Mouse (Mus musculus): ENCODE results near the gene Slc38a3. TPM values are rescaled to one million over a fixed set of nuclear protein-coding genes. Genes with fewer than 3 reads are reported as not detected.
A peak's percentile ranks its signal among the peaks of the same experiment; 100 is the strongest.

Slc38a3 gene
- polyA plus RNA-seq, 1 experiment from 2014 or later: 26.2 TPM

- Histone ChIP-seq H3K27ac (peak overlapping the region; percentile 70; the same call in 1 of the 2 replicates), H3K9ac (peak overlapping the region; percentile 74)
- WGBS: 97% methylated on average over 13 of the region's 13 CpGs
Observed at GRCm38 (mm10) chr9:107643544-107644214, 25.7 kb downstream of the Slc38a3 start.

DNA sequence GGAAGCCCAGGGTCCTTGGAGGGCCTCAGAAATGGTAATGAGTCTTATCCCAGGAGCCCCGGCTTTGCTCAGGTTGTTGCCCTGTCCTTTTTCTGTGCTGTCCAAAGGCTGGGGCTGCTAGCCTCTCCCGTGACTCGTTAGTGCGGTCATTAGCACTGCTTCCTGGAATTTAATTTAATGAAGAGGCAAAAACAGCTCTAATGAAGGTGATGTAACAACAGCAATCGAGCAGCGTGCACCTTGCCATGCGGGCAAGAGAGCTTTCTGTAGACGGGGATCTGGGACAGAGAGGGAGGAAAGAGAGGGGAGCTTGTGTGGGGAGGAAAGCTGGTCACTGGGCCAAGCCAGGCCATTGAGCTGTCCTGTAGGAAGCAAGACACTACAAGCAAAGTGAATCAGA, 27.7 kb downstream of the Slc38a3 start:
- Histone ChIP-seq H3K4me2 (no peak overlapping the region), H3K9ac (0 out of 2 replicates have a peak overlapping the region, but pooled peaks have one; percentile 39), H3K4me1 (replicated peaks) (peaks cover 40% of the 10 kb centered on the region), H3K36me3 (no peaks in the 10 kb centered on the region), H3K9me3 (no peaks in the 10 kb centered on the region), H3K27ac (no peak overlapping the region), H3K27me3 (0 out of 2 replicates have a peak, but pooled peaks cover 4% of the 10 kb centered on the region), H3K4me3 (no peak overlapping the region)
- no peak for ATAC-seq (ENCODE audit: low FRiP score)
- WGBS: 44% methylated on average over 8 of the region's 8 CpGs

More at GRCm38 (mm10) chr9:107643544-107644214, 25.7 kb downstream of the Slc38a3 start:
- Histone ChIP-seq H3K27me3 (0 out of 2 replicates have a peak, but pooled peaks cover 4% of the 10 kb centered on the region), H3K4me2 (peak overlapping the region; percentile 67), H3K4me3 (peak overlapping the region; percentile 41; the same call in 1 of the 2 replicates), H3K9me3 (no peaks in the 10 kb centered on the region), H3K36me3 (no peaks in the 10 kb centered on the region), H3K4me1 (replicated peaks) (peaks cover 26% of the 10 kb centered on the region)
- no peak for ATAC-seq (ENCODE audit: low FRiP score)

- no peak for ATAC-seq (ENCODE audit: low FRiP score)
- WGBS: 35% methylated on average over 8 of the region's 8 CpGs
- no peak overlapping the region for H3K4me2 ChIP-seq
- no peak overlapping the region for H3K9ac ChIP-seq
- H3K27me3 ChIP-seq: 0 out of 2 replicates have a peak, but pooled peaks cover 4% of the 10 kb centered on the region
- H3K4me3 ChIP-seq: no peak overlapping the region
- H3K36me3 ChIP-seq: no peaks in the 10 kb centered on the region
- H3K4me1 ChIP-seq (replicated peaks): peaks cover 52% of the 10 kb centered on the region
- H3K27ac ChIP-seq: no peak overlapping the region
- no peaks in the 10 kb centered on the region for H3K9me3 ChIP-seq
Observed at GRCm38 (mm10) chr9:107640257-107640772, 29.0 kb downstream of the Slc38a3 start.

- Histone ChIP-seq H3K27me3 (no peaks in the 10 kb centered on the region), H3K36me3 (no peaks in the 10 kb centered on the region), H3K4me2 (peak overlapping the region; percentile 36), H3K9ac (peak overlapping the region; percentile 9), H3K4me1 (replicated peaks) (peaks cover 64% of the 10 kb centered on the region), H3K4me3 (no peak overlapping the region), H3K9me3 (no peaks in the 10 kb centered on the region), H3K27ac (peak overlapping the region; percentile 89)
- peak; percentile 36 for ATAC-seq (ENCODE audit: low FRiP score)
- 12% methylated on average over 7 of the region's 7 CpGs for WGBS
Observed at GRCm38 (mm10) chr9:107637070-107637469, 32.3 kb downstream of the Slc38a3 start.

DNA sequence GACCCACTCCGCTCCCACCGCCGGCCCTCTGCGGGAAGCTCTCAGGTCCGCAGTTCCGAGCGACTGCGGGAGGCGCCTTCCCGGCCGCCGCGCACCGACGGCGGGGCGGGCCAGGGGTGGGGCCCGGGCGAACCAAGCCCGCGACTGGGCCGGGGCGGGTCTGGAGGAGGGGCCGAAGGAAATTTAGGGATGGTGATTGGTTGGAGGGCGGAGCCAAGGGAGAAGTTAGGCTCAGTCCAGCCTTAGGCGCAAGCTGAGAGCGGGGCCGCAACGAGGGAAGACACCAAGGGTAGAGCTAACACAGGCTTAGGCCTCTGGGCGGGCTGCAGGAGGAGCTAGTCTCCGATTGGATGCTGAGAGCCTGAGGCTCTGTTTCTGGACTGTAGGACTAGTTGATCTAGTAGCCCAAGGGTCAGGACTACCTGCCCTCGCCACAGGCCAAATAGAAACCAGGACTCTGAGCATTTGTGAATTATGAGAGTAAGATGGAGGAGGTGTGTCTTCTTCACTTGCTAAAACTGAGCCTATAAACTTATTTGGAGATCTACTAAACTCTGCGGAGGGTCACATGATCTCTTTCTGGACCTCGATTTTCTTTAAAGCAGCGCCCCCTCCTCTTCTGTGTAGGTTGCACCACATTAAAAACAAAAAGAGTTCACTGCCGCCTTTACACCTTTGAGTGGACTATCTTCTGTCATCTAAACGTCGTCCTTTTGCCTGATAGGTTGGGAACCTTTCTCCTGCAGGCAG, 33.9 kb downstream of the Slc38a3 start, which contains the start of gene Gnai2:
Gene Gnai2 (minus strand): TSS at position 89 of the 750 bp plus-strand sequence.
- peak within 1 kb of the TSS; percentile 84 for H3K4me3 ChIP-seq
- H3K4me2 ChIP-seq: peak within 1 kb of the TSS; percentile 95
- peak within 1 kb of the TSS; percentile 94 for H3K9ac ChIP-seq
- H3K27ac ChIP-seq: peak within 1 kb of the TSS; percentile 97
- H3K27me3 ChIP-seq: no peaks in the 10 kb centered on the region
- ATAC-seq (ENCODE audit: low FRiP score): peak; percentile 90
- H3K4me1 ChIP-seq (replicated peaks): peaks cover 71% of the 10 kb centered on the region
- H3K9me3 ChIP-seq: no peaks in the 10 kb centered on the region
- H3K36me3 ChIP-seq: no peaks in the 10 kb centered on the region
- WGBS: 1% methylated on average over 38 of the region's 38 CpGs

- 1% methylated on average over 35 of the region's 35 CpGs for WGBS
- peak overlapping the region; percentile 97 for H3K27ac ChIP-seq
- H3K4me2 ChIP-seq: peak overlapping the region; percentile 95
- no peak for ATAC-seq (ENCODE audit: low FRiP score)
- H3K27me3 ChIP-seq: no peaks in the 10 kb centered on the region
- no peaks in the 10 kb centered on the region for H3K36me3 ChIP-seq
- H3K9me3 ChIP-seq: no peaks in the 10 kb centered on the region
- peak overlapping the region; percentile 94 for H3K9ac ChIP-seq
- peaks cover 77% of the 10 kb centered on the region for H3K4me1 ChIP-seq (replicated peaks)
- H3K4me3 ChIP-seq: peak overlapping the region; percentile 84
Observed at GRCm38 (mm10) chr9:107634406-107635278, 34.7 kb downstream of the Slc38a3 start.

- Histone ChIP-seq H3K4me3 (peak overlapping the region; percentile 84), H3K36me3 (no peaks in the 10 kb centered on the region), H3K9me3 (no peaks in the 10 kb centered on the region), H3K9ac (peak overlapping the region; percentile 94), H3K4me1 (replicated peaks) (peaks cover 85% of the 10 kb centered on the region), H3K27me3 (no peaks in the 10 kb centered on the region), H3K27ac (peak overlapping the region; percentile 97), H3K4me2 (peak overlapping the region; percentile 95)
- 0% methylated on average over 15 of the region's 15 CpGs for WGBS
- no peak for ATAC-seq (ENCODE audit: low FRiP score)
Observed at GRCm38 (mm10) chr9:107633661-107634405, 35.5 kb downstream of the Slc38a3 start.

DNA sequence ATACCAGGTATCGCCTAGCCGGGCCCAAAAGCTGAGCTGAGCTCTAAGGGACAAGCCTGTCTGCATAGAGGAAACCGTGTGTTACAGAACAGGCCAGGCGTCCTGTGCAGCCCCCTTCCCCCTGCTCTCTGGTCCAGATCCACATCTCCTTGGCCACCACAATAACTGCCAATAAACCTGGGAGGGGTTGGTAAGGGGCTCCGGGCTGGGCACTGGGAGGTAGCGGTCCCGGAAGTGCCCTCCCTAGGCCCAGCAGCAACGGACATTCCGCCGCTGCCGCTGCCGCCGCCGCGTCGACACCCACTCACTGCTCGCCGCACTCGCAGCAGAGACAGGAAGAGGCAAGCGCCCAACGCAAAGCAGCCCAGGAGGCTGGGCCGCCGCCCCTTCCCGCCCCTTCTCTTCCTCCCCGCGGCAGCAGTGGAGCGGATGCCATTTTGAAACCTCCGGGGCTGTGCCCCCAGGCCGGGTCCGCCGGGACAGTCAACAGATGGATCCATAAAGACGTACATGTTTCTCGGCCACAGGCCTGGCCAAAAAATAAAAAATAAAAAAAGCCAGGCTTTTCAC, 36.2 kb downstream of the Slc38a3 start:
- Histone ChIP-seq H3K4me3 (peak overlapping the region; percentile 84), H3K36me3 (no peaks in the 10 kb centered on the region), H3K9ac (peak overlapping the region; percentile 94), H3K27me3 (no peaks in the 10 kb centered on the region), H3K4me2 (peak overlapping the region; percentile 95), H3K4me1 (replicated peaks) (peaks cover 91% of the 10 kb centered on the region), H3K9me3 (no peaks in the 10 kb centered on the region), H3K27ac (peak overlapping the region; percentile 97)
- under 1% methylated on average over 32 of the region's 33 CpGs for WGBS
- no peak for ATAC-seq (ENCODE audit: low FRiP score)

DNA sequence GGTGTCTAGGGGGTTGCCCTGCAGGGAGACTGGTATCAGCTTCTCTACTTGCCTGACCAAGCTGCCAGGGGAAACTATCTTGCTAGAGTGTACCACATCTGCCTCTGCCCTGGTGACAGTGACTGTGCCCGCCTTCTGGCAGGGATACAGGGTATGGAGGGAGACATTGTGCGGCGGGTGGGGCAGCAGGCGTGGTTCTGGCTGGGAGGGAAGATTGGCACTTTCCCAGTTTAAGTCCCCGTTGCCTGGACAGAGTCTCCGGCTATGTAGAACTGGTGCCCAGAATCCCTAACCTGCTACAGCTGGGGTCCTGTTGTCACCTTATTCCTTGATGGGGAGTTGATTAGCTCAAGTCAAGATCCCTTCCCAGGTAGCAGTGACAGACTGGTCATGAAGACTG, 36.9 kb downstream of the Slc38a3 start:
- WGBS: 16% methylated on average over 6 of the region's 6 CpGs
- Histone ChIP-seq H3K9ac (peak overlapping the region; percentile 94), H3K4me2 (peak overlapping the region; percentile 95), H3K4me3 (peak overlapping the region; percentile 84), H3K4me1 (replicated peaks) (peaks cover 92% of the 10 kb centered on the region), H3K36me3 (no peaks in the 10 kb centered on the region), H3K27ac (peak overlapping the region; percentile 97), H3K27me3 (no peaks in the 10 kb centered on the region), H3K9me3 (no peaks in the 10 kb centered on the region)
- ATAC-seq (ENCODE audit: low FRiP score): no peak

DNA sequence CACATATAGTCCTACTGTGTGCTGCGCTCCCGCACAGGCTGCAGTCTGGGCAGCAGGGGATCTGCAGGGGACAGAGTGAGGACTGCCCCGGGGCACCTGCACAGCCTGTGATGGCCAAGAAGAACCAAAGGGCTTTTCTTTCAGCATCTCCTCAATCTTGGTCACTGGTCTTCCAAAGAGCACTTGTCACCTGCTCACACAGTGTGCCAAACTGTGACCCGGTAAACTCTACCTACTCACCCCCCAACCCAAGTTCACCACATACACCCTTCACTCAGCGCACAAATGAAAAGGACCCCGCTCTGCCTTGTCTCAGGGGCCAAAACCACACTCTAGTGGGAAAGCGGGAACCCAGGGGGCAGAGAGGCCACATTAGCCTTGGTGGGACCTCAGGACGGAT, 37.5 kb downstream of the Slc38a3 start:
- Histone ChIP-seq H3K4me1 (replicated peaks) (peaks cover 92% of the 10 kb centered on the region), H3K27ac (peak overlapping the region; percentile 97), H3K27me3 (no peaks in the 10 kb centered on the region), H3K9ac (peak overlapping the region; percentile 94), H3K4me3 (peak overlapping the region; percentile 84), H3K36me3 (no peaks in the 10 kb centered on the region), H3K9me3 (no peaks in the 10 kb centered on the region), H3K4me2 (peak overlapping the region; percentile 95)
- WGBS: 59% methylated on average over 8 of the region's 8 CpGs
- no peak for ATAC-seq (ENCODE audit: low FRiP score)
